Mouse (Mus musculus) heart, adult 2 months (tissue): ENCODE measurements around the gene Itgbl1. TPM values are rescaled to one million over a fixed set of nuclear protein-coding genes. Genes with fewer than 3 reads are reported as not detected.

Source experiments
- DNase-seq, 2 experiments: peaks; one replicate each; pipeline ENCODE4 v3.0.0; 2021
- H3K27ac ChIP-seq: fragments of 200-600 bp; 2 replicates; pipeline ENCODE4 v1.8.1; 2022
- H3K27me3 ChIP-seq: fragments of 200-500 bp; 2 replicates; pipeline ENCODE4 v1.6.1; 2012; ENCODE audit warnings: mild to moderate bottlenecking, low read length, inconsistent platforms, mixed read lengths; ENCODE audit not compliant: control insufficient read depth, insufficient read depth
- H3K36me3 ChIP-seq: fragments of 200-500 bp; 2 replicates; pipeline ENCODE4 v1.6.1; 2012; ENCODE audit warnings: low read length, inconsistent platforms; ENCODE audit not compliant: control insufficient read depth, insufficient read depth
- H3K4me1 ChIP-seq: fragments of 200-500 bp; 2 replicates; pipeline ENCODE4 v1.6.1; 2011; ENCODE audit warnings: low read length; ENCODE audit not compliant: control insufficient read depth, insufficient read depth
- H3K4me3 ChIP-seq: fragments of 200-600 bp; 2 replicates; pipeline ENCODE4 v1.8.1; 2022
- H3K79me2 ChIP-seq: fragments of 200-500 bp; replicated peaks from 2 replicates; pipeline ENCODE4 v1.6.1; 2012; ENCODE audit warnings: mild to moderate bottlenecking, inconsistent platforms, low read length, moderate library complexity, mixed read lengths; ENCODE audit not compliant: control insufficient read depth, insufficient read depth
- H3K9ac ChIP-seq: fragments of 200-500 bp; 2 replicates; pipeline ENCODE4 v1.6.1; 2012; ENCODE audit warnings: low read depth, mild to moderate bottlenecking, control low read depth, inconsistent platforms, low read length, mixed read lengths
- CTCF ChIP-seq: fragments of 200-600 bp; IDR thresholded peaks from 2 replicates; pipeline ENCODE4 v1.8.1; 2022; ENCODE audit warnings: antibody characterized with exemption, mild to moderate bottlenecking, moderate library complexity
- EP300 ChIP-seq: fragments of 200-500 bp; IDR thresholded peaks from 2 replicates; pipeline ENCODE4 v1.6.1; 2011; ENCODE audit warnings: low read depth, low read length, control low read depth; ENCODE audit not compliant: insufficient read depth
- POLR2A ChIP-seq: fragments of 200-500 bp; IDR thresholded peaks from 2 replicates; pipeline ENCODE4 v1.6.1; 2011; ENCODE audit warnings: mild to moderate bottlenecking, low read depth, low read length, control low read depth; ENCODE audit not compliant: insufficient read depth
- WGBS: fragments of 180-500 bp; shearing (Covaris S2); methylation state at CpG from one replicate; pipeline ENCODE4 v1.1.7; 2018; 5-methylcytosine and 5-hydroxymethylcytosine counted together
- intact Hi-C: fragments of 180-260 bp; cut with DNase I; formaldehyde crosslinking; loops from one replicate; pipeline ENCODE4 v1.15.1; 2025
- polyA plus RNA-seq: library from polyadenylated mRNA; depleted of rRNA; stranded (reverse); fragments of >200 nt; gene quantifications from 2 replicates; pipeline ENCODE4 v1.2.3, GENCODE M21; 2012
- total RNA-seq, 2 experiments: library from RNA; stranded (reverse); gene quantifications; 2 replicates each; pipeline ENCODE4 v1.2.3; 2021

The Itgbl1 gene
- total and polyA plus RNA-seq, 3 experiments = 4.3 to 4.9 (median 4.3) TPM

- no peak for DNase-seq
- 46% methylated on average over 1 of the region's 1 CpGs for WGBS
- H3K36me3 ChIP-seq = no peaks in the 10 kb centered on the region
- no peak overlapping the region for H3K4me3 ChIP-seq
- H3K79me2 ChIP-seq = no peaks in the 10 kb centered on the region
- H3K9ac ChIP-seq = no peak overlapping the region
- no peaks in the 10 kb centered on the region for H3K27me3 ChIP-seq
- intact Hi-C loops = no loop called here
- TF ChIP-seq EP300 (no peak), CTCF (peak; percentile 49)
- no peak overlapping the region for H3K27ac ChIP-seq
- H3K4me1 ChIP-seq = no peaks in the 10 kb centered on the region
Observed at GRCm38 (mm10) chr14:123751017-123751416, 91.2 kb downstream of the Itgbl1 start.

DNA sequence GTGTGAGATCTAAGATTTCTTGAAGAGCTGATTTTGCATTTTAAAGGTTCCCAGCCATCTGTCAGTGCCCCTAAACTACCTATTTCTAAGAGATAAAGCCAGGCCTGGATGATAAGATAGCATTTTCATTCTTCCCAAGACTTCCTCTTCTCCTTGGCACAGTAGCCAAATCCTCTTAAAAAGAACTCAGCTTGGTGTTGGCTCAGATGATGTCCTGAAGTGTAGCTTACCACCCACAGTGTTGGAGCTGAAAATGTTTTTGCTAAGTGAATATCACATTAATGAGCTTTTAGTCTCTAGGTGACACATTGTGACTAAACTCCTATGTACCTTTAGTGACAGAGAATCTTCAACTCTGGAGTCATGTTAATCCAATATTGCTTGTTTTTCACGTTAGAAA, 99.8 kb downstream of the Itgbl1 start:
- H3K27ac ChIP-seq = no peak overlapping the region
- H3K27me3 ChIP-seq = no peaks in the 10 kb centered on the region
- WGBS = 44% methylated on average over 1 of the region's 1 CpGs
- H3K4me3 ChIP-seq = no peak overlapping the region
- no peak overlapping the region for H3K9ac ChIP-seq
- H3K4me1 ChIP-seq = no peaks in the 10 kb centered on the region
- intact Hi-C loops = no loop called here
- no peak for DNase-seq
- TF ChIP-seq POLR2A (no peak), EP300 (no peak), CTCF (no peak)
- H3K36me3 ChIP-seq = no peaks in the 10 kb centered on the region
- no peaks in the 10 kb centered on the region for H3K79me2 ChIP-seq

DNA sequence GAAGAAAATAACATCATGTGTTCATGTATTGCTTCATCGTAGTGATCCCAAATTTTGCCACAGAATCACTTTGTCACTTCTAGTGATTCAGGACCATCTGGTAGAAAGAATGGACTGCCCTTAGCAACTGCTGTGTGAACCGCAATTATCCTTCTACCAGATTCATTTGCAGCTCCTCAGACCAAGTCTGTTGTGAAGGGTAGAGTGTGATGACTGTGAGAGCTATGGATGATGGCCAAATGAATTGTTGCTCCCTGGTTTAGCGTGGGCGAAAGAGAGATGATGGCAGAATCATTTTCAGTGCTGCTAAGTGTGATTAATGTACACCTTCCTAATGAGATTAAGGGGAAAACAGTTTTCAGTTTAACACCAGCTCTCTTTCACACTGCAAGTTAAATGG, 100.3 kb downstream of the Itgbl1 start:
- no peak for DNase-seq
- no peak overlapping the region for H3K9ac ChIP-seq
- no peaks in the 10 kb centered on the region for H3K79me2 ChIP-seq
- H3K4me1 ChIP-seq = no peaks in the 10 kb centered on the region
- no peak overlapping the region for H3K27ac ChIP-seq
- intact Hi-C loops = no loop called here
- WGBS = 76% methylated on average over 4 of the region's 4 CpGs
- TF ChIP-seq POLR2A (no peak), CTCF (no peak), EP300 (no peak)
- H3K27me3 ChIP-seq = no peaks in the 10 kb centered on the region
- H3K4me3 ChIP-seq = no peak overlapping the region
- H3K36me3 ChIP-seq = no peaks in the 10 kb centered on the region

DNA sequence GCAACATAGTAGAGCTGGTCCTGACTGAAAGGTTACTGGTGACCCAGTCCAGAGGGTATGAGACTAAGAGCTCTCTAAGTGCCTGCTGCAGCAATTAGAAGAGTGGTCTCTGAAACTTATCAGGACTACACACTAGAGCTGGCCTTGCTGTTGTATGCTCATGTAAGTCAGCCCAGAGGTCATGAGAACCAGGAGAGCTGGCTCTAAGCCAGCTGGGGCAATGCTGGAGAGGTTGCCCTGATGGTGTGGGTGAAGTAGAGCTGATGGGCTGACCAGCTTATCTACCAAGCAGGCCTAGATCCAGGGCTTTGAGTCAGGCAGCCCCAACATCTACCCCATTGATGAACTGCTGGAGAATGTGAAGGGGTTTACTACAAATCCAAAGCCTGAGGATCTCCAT, 142.0 kb downstream of the Itgbl1 start:
- H3K9ac ChIP-seq = no peak overlapping the region
- H3K4me1 ChIP-seq = no peaks in the 10 kb centered on the region
- no peaks in the 10 kb centered on the region for H3K79me2 ChIP-seq
- DNase-seq = no peak
- H3K27ac ChIP-seq = no peak overlapping the region
- intact Hi-C loops = no loop called here
- no peaks in the 10 kb centered on the region for H3K27me3 ChIP-seq
- no peak overlapping the region for H3K4me3 ChIP-seq
- H3K36me3 ChIP-seq = no peaks in the 10 kb centered on the region
- TF ChIP-seq EP300 = no peak
- TF ChIP-seq CTCF = no peak
- no peak for TF ChIP-seq POLR2A

DNA sequence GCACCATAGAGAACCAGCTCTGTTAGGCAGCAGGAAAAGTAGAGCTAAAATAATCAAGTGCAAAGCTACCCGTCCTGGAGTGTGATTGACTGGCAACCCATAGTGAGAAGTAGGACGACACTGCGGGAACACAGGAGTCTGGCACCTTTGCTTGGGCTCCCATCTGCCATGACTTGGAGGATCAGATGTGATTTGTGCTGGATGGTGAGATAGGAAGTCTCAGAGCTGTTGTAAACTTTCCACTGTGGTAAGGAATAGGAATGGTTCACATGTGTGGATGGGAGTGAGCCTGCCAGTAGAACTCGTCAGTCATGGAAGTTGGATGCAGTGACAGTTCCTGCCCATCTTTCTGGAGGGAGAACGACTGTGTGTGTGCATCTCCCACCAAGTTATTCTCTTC, 177.9 kb downstream of the Itgbl1 start:
- Histone ChIP-seq H3K9ac (no peak overlapping the region), H3K27me3 (no peaks in the 10 kb centered on the region), H3K27ac (no peak overlapping the region), H3K4me3 (no peak overlapping the region), H3K4me1 (no peaks in the 10 kb centered on the region), H3K36me3 (no peaks in the 10 kb centered on the region), H3K79me2 (no peaks in the 10 kb centered on the region)
- intact Hi-C loops = no loop called here
- no peak for TF ChIP-seq POLR2A
- TF ChIP-seq EP300 = no peak
- 57% methylated on average over 5 of the region's 5 CpGs for WGBS
- DNase-seq = no peak

GRCm38 (mm10) chr14:123843675-123844425, 184.1 kb downstream of the Itgbl1 start:
- intact Hi-C loops = no loop called here

More at GRCm38 (mm10) chr14:123843675-123844425, 184.1 kb downstream of the Itgbl1 start:
- Histone ChIP-seq H3K79me2 (no peaks in the 10 kb centered on the region), H3K4me1 (no peaks in the 10 kb centered on the region), H3K27me3 (no peaks in the 10 kb centered on the region), H3K27ac (no peak overlapping the region), H3K4me3 (no peak overlapping the region), H3K36me3 (no peaks in the 10 kb centered on the region), H3K9ac (no peak overlapping the region)
- TF ChIP-seq EP300 (no peak), POLR2A (no peak), CTCF (no peak)
- 46% methylated on average over 8 of the region's 8 CpGs for WGBS
- DNase-seq = no peak
